Mouse (Mus musculus): ENCODE results near the gene Sptssb. TPM values are rescaled to one million over a fixed set of nuclear protein-coding genes. Genes with fewer than 3 reads are reported as not detected.

Gene Sptssb
- total and polyA plus RNA-seq, 3 experiments, result not detected

- DNase-seq (ENCODE audit: extremely low read depth), result no peak
- no peak overlapping the region for H3K9ac ChIP-seq (ENCODE audit: insufficient read depth, low read depth)
- no peaks in the 10 kb centered on the region for H3K9me3 ChIP-seq (replicated peaks; ENCODE audit: low read length)
- no peaks in the 10 kb centered on the region for H3K36me3 ChIP-seq (replicated peaks in 1 of 2; ENCODE audit: control insufficient read depth in 1 of 2, insufficient read depth in 1 of 2, low read length in 1 of 2)
- no peak overlapping the region for H3K4me3 ChIP-seq (replicated peaks in 1 of 3; ENCODE audit: low read depth in 2 of 3, low read length in 2 of 3, poor library complexity in 1 of 3)
- dilution Hi-C loops (cut with MboI; ENCODE audit: extremely low pct_ligation_motif_present, extremely low pct_unique_long_range_greater_than_20kb, low sequenced_read_pairs) (no loop called here), in situ Hi-C loops (cut with MboI; ENCODE audit: low pct_ligation_motif_present, low pct_unique_long_range_greater_than_20kb, low sequenced_read_pairs) (loop anchor here (25.0 kb wide), 1 partner anchor 646 kb away; no protein-coding TSS in a partner anchor)
- H3K27ac ChIP-seq (ENCODE audit: insufficient read depth, low read depth), result no peak overlapping the region
- H3K79me2 ChIP-seq (replicated peaks; ENCODE audit: control insufficient read depth, extremely low read depth, insufficient read depth, poor library complexity, severe bottlenecking), result no peaks in the 10 kb centered on the region
- TF ChIP-seq BHLHE40 (IDR thresholded peaks at IDR 0.05; ENCODE audit: low read depth, low read length) (no peak), E2F4 (IDR thresholded peaks at IDR 0.05; ENCODE audit: insufficient replicate concordance, low read depth, low read length) (no peak), MAFK (IDR thresholded peaks at IDR 0.05; ENCODE audit: insufficient replicate concordance, low read length) (no peak), MXI1 (IDR thresholded peaks at IDR 0.05; ENCODE audit: low read depth, low read length) (no peak), SIN3A (IDR thresholded peaks at IDR 0.05; ENCODE audit: low read length) (no peak), ELF1 (IDR thresholded peaks at IDR 0.05; ENCODE audit: low read depth, low read length) (no peak), TCF12 (IDR thresholded peaks at IDR 0.05; ENCODE audit: low read depth, low read length) (no peak), IRF4 (IDR thresholded peaks at IDR 0.05; ENCODE audit: low read depth, low read length) (no peak), ETS1 (conservative IDR thresholded peaks at IDR 0.05; ENCODE audit: low read depth, low read length) (no peak), ZNF384 (IDR thresholded peaks at IDR 0.05; ENCODE audit: low read depth, low read length) (no peak), MAX (IDR thresholded peaks at IDR 0.05; ENCODE audit: low read length) (no peak), CTCF (conservative IDR thresholded peaks at IDR 0.05 in 1 of 2, IDR thresholded peaks at IDR 0.05 in 1 of 2; ENCODE audit: low read depth in 2 of 2, low read length in 2 of 2) (no peak), POLR2AphosphoS2 (IDR thresholded peaks at IDR 0.05; ENCODE audit: low read depth, low read length) (no peak), SMC3 (IDR thresholded peaks at IDR 0.05; ENCODE audit: low read depth, low read length) (no peak), CHD1 (IDR thresholded peaks at IDR 0.05; ENCODE audit: low read depth, low read length) (no peak)
- H3K4me2 ChIP-seq (ENCODE audit: insufficient read depth, low read depth, poor library complexity, severe bottlenecking), result no peak overlapping the region
- H3K4me1 ChIP-seq (ENCODE audit: control insufficient read depth in 1 of 2, insufficient read depth in 2 of 2), result peaks cover 0 to 6% of the 10 kb centered on the region in 2 experiments; a peak in 2 of 4 replicates
- H3K27me3 ChIP-seq (replicated peaks), result no peaks in the 10 kb centered on the region
Observed at GRCm38 (mm10) chr3:69883710-69884109, 24.0 kb upstream of the Sptssb start.

- no peak for DNase-seq (ENCODE audit: extremely low read depth)
- Histone ChIP-seq H3K4me3 (replicated peaks in 1 of 3; ENCODE audit: low read depth in 2 of 3, low read length in 2 of 3, poor library complexity in 1 of 3) (no peak overlapping the region), H3K4me2 (ENCODE audit: insufficient read depth, low read depth, poor library complexity, severe bottlenecking) (no peak overlapping the region), H3K4me1 (ENCODE audit: control insufficient read depth in 1 of 2, insufficient read depth in 2 of 2) (peaks cover 0 to 2% of the 10 kb centered on the region in 2 experiments; a peak in 1 of 4 replicates), H3K9me3 (replicated peaks; ENCODE audit: low read length) (no peaks in the 10 kb centered on the region), H3K27ac (ENCODE audit: insufficient read depth, low read depth) (no peak overlapping the region), H3K79me2 (replicated peaks; ENCODE audit: control insufficient read depth, extremely low read depth, insufficient read depth, poor library complexity, severe bottlenecking) (no peaks in the 10 kb centered on the region), H3K9ac (ENCODE audit: insufficient read depth, low read depth) (no peak overlapping the region), H3K36me3 (replicated peaks in 1 of 2; ENCODE audit: control insufficient read depth in 1 of 2, insufficient read depth in 1 of 2, low read length in 1 of 2) (no peaks in the 10 kb centered on the region), H3K27me3 (replicated peaks) (no peaks in the 10 kb centered on the region)
- in situ Hi-C loops (cut with MboI; ENCODE audit: low pct_ligation_motif_present, low pct_unique_long_range_greater_than_20kb, low sequenced_read_pairs) (loop anchor here (25.0 kb wide), 1 partner anchor 640 kb away; no protein-coding TSS in a partner anchor), dilution Hi-C loops (cut with MboI; ENCODE audit: extremely low pct_ligation_motif_present, extremely low pct_unique_long_range_greater_than_20kb, low sequenced_read_pairs) (no loop called here)
- TF ChIP-seq ELF1 (IDR thresholded peaks at IDR 0.05; ENCODE audit: low read depth, low read length) (no peak), MAX (IDR thresholded peaks at IDR 0.05; ENCODE audit: low read length) (no peak), KAT2A (IDR thresholded peaks at IDR 0.05; ENCODE audit: insufficient replicate concordance, low read length) (no peak), TBP (conservative IDR thresholded peaks at IDR 0.05; ENCODE audit: low read depth, low read length) (no peak), CTCF (conservative IDR thresholded peaks at IDR 0.05 in 1 of 2, IDR thresholded peaks at IDR 0.05 in 1 of 2; ENCODE audit: low read depth in 2 of 2, low read length in 2 of 2) (no peak), RCOR1 (conservative IDR thresholded peaks at IDR 0.05; ENCODE audit: low read depth, low read length) (no peak), TCF12 (IDR thresholded peaks at IDR 0.05; ENCODE audit: low read depth, low read length) (no peak), IRF4 (IDR thresholded peaks at IDR 0.05; ENCODE audit: low read depth, low read length) (no peak), ZKSCAN1 (IDR thresholded peaks at IDR 0.05; ENCODE audit: borderline replicate concordance, low read depth, low read length) (no peak), USF2 (conservative IDR thresholded peaks at IDR 0.05; ENCODE audit: low read depth, low read length) (no peak), ZNF384 (IDR thresholded peaks at IDR 0.05; ENCODE audit: low read depth, low read length) (no peak), MYC (IDR thresholded peaks at IDR 0.05; ENCODE audit: low read depth, low read length) (no peak), POLR2AphosphoS2 (IDR thresholded peaks at IDR 0.05; ENCODE audit: low read depth, low read length) (no peak), GABPA (IDR thresholded peaks at IDR 0.05; ENCODE audit: insufficient replicate concordance, low read depth, low read length) (no peak)
Observed at GRCm38 (mm10) chr3:69877538-69877937, 17.8 kb upstream of the Sptssb start.

Measured in CH12.LX (cell line).